Mouse (Mus musculus): ENCODE measurements around the gene Prickle4. TPM values are rescaled to one million over a fixed set of nuclear protein-coding genes. Genes with fewer than 3 reads are reported as not detected.
A peak's percentile ranks its signal among the peaks of the same experiment; 100 is the strongest.

Gene Prickle4
- polyA plus RNA-seq, 1 experiment from 2014 or later, result 0.42 TPM

DNA sequence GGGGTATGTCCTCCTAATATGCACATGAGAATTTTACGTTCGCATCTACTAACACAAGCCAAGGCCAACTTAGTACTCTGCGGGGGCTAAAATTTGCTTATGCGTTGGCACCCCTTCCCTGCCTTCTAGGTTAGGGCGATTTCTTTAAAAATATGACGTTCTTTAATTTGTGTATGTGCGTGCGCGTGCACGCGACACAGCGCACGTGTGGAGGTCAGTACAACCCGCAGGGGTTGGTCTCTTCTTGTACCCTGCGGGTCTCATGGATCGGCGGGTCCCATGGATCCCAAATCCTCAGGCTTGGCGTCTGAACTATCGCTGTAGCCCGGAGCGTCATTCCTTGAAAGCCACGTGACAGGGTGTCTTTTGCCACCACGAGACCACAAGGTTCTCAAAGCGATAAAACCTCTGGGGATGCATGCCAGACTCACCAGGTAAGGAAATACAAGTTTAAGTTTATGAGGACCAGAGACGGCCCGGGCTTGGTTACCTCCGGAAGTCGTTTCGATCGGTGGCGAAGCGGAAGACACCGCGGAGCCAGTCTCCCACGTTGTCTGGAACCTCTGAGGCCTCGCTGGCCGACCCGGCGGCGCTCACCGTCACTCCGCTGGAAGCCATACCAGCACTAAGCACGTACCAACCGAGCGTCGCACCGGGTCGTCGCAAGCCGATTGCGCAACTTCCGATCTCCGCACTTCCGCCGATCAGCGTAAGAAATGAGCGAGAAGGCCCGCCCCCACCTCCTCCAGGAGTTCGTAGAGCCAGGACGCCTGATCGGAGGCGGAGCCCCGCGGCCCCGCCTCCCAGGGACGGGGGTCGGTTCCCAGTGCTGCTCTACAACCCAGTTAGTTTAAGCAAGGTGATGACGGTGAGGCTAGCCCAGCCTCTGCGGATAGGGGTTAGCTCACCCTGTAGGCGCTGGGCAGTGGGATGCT, 6.9 kb downstream of the Prickle4 start:
- peak overlapping the region; percentile 87 for H3K27ac ChIP-seq
- peak overlapping the region; percentile 97 for H3K4me2 ChIP-seq
- H3K4me1 ChIP-seq, result peaks cover 12% of the 10 kb centered on the region
- ATAC-seq (ENCODE audit: insufficient read depth, low FRiP score, low read depth), result peak; percentile 91
- H3K9ac ChIP-seq, result peak overlapping the region; percentile 69
- peak overlapping the region; percentile 89 for H3K4me3 ChIP-seq (replicated peaks)
- H3K9me3 ChIP-seq, result no peaks in the 10 kb centered on the region
- under 1% methylated on average over 70 of the region's 70 CpGs for WGBS
- H3K36me3 ChIP-seq, result peaks cover 22% of the 10 kb centered on the region; the same call in 1 of the 2 replicates
- no peaks in the 10 kb centered on the region for H3K27me3 ChIP-seq (replicated peaks)

DNA sequence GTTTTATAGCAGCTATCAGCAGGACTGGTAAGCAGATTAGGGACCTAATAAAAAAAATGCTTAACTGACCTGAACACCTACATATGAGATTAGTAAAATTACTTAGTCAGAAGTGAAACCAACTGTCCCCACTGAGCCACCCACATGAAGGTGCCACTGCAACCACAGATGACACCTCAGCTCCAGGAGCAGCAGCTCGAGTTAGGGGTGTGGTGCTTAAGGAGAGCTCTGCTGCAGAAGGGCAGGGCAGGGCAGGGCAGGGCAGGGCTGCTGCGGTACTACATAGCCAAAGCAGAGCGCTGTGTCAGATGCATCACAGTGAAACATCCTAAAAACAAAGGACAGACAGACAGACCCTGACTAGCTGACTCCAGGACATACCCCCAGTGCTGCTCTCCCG, 11.7 kb downstream of the Prickle4 start:
- ATAC-seq (ENCODE audit: insufficient read depth, low FRiP score, low read depth), result no peak
- Histone ChIP-seq H3K9ac (no peak overlapping the region), H3K4me3 (replicated peaks) (no peak overlapping the region), H3K4me2 (no peak overlapping the region), H3K4me1 (peaks cover 7% of the 10 kb centered on the region), H3K36me3 (peaks cover 36% of the 10 kb centered on the region), H3K27me3 (replicated peaks) (no peaks in the 10 kb centered on the region), H3K27ac (no peak overlapping the region), H3K9me3 (no peaks in the 10 kb centered on the region)
- WGBS, result 74% methylated on average over 4 of the region's 4 CpGs

DNA sequence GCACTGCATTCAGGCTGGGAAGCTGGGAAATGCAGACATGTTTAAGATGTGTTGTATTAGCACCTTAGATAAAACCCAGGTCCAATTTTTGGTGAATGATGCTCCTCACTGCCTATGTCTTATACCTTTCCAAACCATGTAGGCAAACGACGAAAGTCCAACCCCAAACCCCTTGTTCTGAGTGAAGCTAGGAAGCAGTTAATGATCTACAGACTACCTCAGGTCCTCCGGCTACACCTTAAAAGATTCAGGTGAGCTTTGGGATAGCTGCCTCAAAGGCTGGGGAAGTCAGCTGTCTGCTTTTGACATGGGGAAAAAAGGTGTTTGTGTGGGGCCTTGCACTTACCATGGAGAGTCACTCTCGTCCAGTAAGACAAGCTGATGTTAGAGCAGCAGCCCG, 15.8 kb downstream of the Prickle4 start:
- Histone ChIP-seq H3K9ac (no peak overlapping the region), H3K4me1 (no peaks in the 10 kb centered on the region), H3K9me3 (no peaks in the 10 kb centered on the region), H3K4me2 (no peak overlapping the region), H3K36me3 (peaks cover 14% of the 10 kb centered on the region), H3K27ac (0 out of 2 replicates have a peak overlapping the region, but pooled peaks have one; percentile 18), H3K4me3 (replicated peaks) (no peak overlapping the region), H3K27me3 (replicated peaks) (no peaks in the 10 kb centered on the region)
- ATAC-seq (ENCODE audit: insufficient read depth, low FRiP score, low read depth), result no peak
- 69% methylated on average over 5 of the region's 5 CpGs for WGBS

DNA sequence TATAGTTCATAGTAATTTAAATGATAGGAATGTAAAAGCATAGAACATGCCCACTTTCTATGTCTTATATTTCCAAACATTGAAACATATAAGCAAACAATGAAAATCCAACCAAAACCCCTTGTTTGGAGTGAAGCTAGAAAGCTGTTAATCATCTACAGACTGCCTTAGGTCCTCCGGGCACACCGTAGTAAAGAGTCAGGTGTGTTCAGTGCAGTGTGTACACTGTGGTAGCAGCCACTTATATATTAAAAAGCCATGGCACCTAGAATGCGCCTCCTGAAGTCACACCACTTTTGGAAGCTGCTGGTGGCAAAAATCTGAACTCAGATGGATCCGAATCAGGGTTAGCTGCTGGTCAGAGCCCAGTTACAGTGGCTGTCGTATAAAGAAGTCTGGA, 16.3 kb downstream of the Prickle4 start:
- Histone ChIP-seq H3K4me3 (replicated peaks) (no peak overlapping the region), H3K4me2 (no peak overlapping the region), H3K4me1 (no peaks in the 10 kb centered on the region), H3K9ac (no peak overlapping the region), H3K36me3 (peaks cover 14% of the 10 kb centered on the region), H3K9me3 (no peaks in the 10 kb centered on the region), H3K27me3 (replicated peaks) (no peaks in the 10 kb centered on the region), H3K27ac (0 out of 2 replicates have a peak overlapping the region, but pooled peaks have one; percentile 18)
- 69% methylated on average over 5 of the region's 5 CpGs for WGBS
- 0 out of 2 replicates have a peak, but pooled peaks have one; percentile 60 for ATAC-seq (ENCODE audit: insufficient read depth, low FRiP score, low read depth)

DNA sequence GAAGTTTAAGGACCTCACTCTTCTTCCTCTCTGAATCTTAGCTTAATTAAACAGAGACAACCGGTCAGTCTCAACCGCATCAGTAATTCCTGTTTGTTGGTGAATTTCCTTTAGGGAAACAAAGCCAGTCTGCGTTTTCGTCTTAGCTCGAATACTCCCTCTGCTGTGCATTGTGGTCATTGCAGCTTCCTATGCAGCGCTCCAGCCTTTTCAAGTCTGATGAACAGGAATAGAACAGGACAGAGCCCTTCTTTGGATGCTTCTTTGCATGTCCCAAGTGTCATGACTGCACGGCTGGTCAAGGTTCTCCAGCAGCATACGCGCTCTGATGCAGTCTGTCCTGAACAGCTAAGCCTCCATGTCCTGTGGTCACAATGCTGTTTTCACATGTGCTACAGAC, 18.0 kb downstream of the Prickle4 start:
- WGBS, result 23% methylated on average over 9 of the region's 9 CpGs
- H3K27me3 ChIP-seq (replicated peaks), result no peaks in the 10 kb centered on the region
- H3K9ac ChIP-seq, result no peak overlapping the region
- no peak overlapping the region for H3K4me3 ChIP-seq (replicated peaks)
- no peak for ATAC-seq (ENCODE audit: insufficient read depth, low FRiP score, low read depth)
- no peak overlapping the region for H3K27ac ChIP-seq
- no peaks in the 10 kb centered on the region for H3K9me3 ChIP-seq
- peaks cover 9% of the 10 kb centered on the region for H3K36me3 ChIP-seq
- H3K4me2 ChIP-seq, result no peak overlapping the region
- H3K4me1 ChIP-seq, result peaks cover 8% of the 10 kb centered on the region

DNA sequence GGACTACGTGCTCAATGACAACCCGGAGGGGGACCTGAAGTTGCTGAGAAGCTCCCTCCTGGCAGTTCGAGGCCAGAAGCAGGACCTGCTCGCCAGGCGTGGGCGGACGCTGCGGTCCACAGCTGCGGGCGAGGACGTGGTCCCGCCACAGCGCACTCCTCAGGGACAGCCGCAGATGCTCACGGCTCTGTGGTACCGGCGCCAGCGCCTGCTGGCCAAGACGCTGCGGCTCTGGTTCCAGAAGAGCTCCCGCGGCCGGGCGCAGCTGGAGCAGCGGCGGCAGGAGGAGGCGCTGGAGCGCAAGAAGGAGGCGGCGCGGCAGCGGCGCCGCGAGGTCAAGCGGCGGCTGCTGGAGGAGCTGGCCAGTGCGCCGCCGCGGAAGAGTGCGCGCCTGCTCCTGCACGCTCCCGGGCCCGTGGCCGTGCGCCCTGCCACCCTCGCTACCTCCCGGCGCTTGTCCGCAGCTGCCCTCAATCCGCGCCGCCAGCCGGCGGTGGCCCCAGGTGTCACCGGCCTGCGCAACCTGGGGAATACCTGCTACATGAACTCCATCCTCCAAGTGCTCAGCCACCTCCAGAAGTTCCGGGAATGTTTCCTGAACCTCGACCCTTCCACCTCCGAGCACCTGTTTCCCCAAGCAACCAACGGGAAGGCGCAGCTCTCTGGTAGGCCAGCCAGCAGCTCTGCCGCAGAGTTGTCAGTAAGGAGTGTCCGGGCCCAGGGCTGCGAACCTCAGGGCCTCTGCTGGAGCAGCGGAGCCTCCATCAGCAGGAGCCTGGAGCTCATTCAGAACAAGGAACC, 22.0 kb downstream of the Prickle4 start:
- Histone ChIP-seq H3K27ac (no peak overlapping the region; the same call in 1 of the 2 replicates), H3K36me3 (no peaks in the 10 kb centered on the region), H3K4me1 (peaks cover 8% of the 10 kb centered on the region), H3K9ac (no peak overlapping the region), H3K4me2 (peak overlapping the region; percentile 89), H3K27me3 (replicated peaks) (no peaks in the 10 kb centered on the region), H3K9me3 (no peaks in the 10 kb centered on the region), H3K4me3 (replicated peaks) (peak overlapping the region; percentile 44)
- ATAC-seq (ENCODE audit: insufficient read depth, low FRiP score, low read depth), result peak; percentile 78; the same call in 1 of the 2 replicates
- 7% methylated on average over 67 of the region's 68 CpGs for WGBS

DNA sequence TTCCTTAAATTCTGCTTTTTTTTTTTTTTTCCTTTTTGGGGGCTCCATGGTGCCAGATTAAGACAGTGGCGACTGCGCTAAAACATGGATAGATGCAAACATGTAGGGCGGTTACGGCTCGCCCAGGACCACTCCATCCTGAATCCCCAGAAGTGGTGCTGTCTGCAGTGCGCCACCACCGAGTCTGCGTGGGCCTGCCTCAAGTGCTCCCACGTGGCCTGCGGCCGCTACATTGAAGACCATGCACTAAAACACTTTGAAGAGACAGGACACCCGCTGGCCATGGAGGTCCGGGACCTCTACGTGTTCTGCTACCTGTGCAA, 22.6 kb downstream of the Prickle4 start:
- Histone ChIP-seq H3K27ac (no peak overlapping the region), H3K4me2 (peak overlapping the region; percentile 89), H3K4me1 (peaks cover 8% of the 10 kb centered on the region), H3K27me3 (replicated peaks) (no peaks in the 10 kb centered on the region), H3K4me3 (replicated peaks) (peak overlapping the region; percentile 44), H3K9ac (no peak overlapping the region), H3K9me3 (no peaks in the 10 kb centered on the region), H3K36me3 (no peaks in the 10 kb centered on the region)
- 0 out of 2 replicates have a peak, but pooled peaks have one; percentile 27 for ATAC-seq (ENCODE audit: insufficient read depth, low FRiP score, low read depth)
- WGBS, result 29% methylated on average over 14 of the region's 14 CpGs

DNA sequence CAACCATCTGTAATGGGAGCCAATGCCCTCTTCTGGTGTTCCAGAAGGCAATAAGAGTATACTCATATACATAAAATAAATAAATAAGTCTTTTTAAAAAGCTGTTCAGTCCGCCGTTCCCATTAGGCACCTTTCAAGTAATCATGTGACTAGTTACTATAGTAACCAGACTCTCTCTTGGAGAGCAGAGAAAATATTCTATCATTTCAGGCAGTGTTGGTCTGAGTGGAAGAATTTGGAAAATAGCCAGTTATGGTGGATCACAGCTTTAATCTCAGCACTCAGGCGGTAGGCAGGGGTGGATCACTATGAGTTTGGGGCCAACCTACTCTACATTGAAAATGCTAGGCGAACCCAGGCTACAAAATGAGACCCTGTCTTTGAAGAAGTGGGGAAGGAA, 25.4 kb downstream of the Prickle4 start:
- ATAC-seq (ENCODE audit: insufficient read depth, low FRiP score, low read depth), result no peak
- no peaks in the 10 kb centered on the region for H3K36me3 ChIP-seq
- H3K4me3 ChIP-seq (replicated peaks), result no peak overlapping the region
- no peaks in the 10 kb centered on the region for H3K27me3 ChIP-seq (replicated peaks)
- peaks cover 8% of the 10 kb centered on the region for H3K4me1 ChIP-seq
- H3K9me3 ChIP-seq, result no peaks in the 10 kb centered on the region
- no peak overlapping the region for H3K4me2 ChIP-seq
- 58% methylated on average over 4 of the region's 4 CpGs for WGBS
- no peak overlapping the region for H3K9ac ChIP-seq
- no peak overlapping the region for H3K27ac ChIP-seq

DNA sequence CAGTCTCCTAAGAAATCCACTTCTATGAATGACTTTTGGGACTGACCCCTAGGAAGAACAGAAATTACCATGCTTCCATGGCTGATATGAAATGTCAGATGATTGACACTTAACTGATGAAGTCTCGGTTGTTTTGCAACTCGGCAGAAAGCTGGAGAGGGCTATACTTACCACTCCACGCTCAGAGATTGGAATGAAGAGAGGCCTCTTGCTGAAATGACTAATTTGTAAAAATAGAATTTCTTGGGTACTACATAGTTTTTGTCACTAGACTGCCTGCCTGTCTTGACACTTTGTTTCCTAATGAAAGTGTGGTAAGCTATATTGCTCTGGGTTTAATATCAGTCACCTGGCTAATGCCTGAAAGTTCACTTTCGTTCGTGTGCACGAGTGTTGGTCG, 30.1 kb downstream of the Prickle4 start:
- Histone ChIP-seq H3K9ac (no peak overlapping the region), H3K4me3 (replicated peaks) (no peak overlapping the region), H3K27ac (no peak overlapping the region), H3K36me3 (no peaks in the 10 kb centered on the region), H3K4me2 (no peak overlapping the region), H3K4me1 (no peaks in the 10 kb centered on the region), H3K9me3 (no peaks in the 10 kb centered on the region), H3K27me3 (replicated peaks) (no peaks in the 10 kb centered on the region)
- ATAC-seq (ENCODE audit: insufficient read depth, low FRiP score, low read depth), result no peak
- WGBS, result 83% methylated on average over 7 of the region's 7 CpGs

DNA sequence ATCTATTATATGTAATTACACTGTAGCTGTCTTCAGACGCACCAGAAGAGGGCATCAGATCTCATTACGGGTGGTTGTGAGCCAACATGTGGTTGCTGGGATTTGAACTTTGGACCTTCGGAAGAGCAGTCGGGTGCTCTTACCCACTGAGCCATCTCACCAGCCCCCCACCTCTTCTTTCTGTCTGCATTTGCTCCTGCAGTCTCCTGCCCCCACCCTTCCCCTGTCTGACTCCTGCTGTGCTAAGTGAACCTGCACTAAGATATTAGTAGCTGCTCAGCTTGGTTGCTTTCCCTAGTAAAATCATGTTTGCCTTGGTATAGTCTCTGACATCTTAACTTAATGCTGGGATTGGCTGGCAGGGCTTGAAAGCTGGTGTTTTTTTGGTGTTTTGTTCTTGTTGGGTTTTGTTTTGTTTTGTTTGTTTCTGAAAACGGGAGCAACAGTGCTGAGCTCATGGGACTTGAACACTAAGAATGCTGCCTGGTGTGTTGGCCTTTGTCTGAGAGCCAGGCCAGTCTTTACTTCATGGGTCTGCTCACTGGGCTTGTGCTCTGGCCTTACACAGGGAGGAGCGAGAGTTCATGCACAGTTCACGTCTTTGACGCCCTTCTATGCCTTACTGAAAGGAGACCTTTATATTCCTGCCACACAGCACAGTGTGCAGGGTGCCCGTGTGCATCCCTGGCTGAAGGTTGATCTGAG, 31.4 kb downstream of the Prickle4 start:
- WGBS, result 69% methylated on average over 9 of the region's 9 CpGs
- Histone ChIP-seq H3K9me3 (no peaks in the 10 kb centered on the region), H3K4me3 (replicated peaks) (no peak overlapping the region), H3K9ac (no peak overlapping the region), H3K27ac (no peak overlapping the region), H3K4me1 (no peaks in the 10 kb centered on the region), H3K36me3 (no peaks in the 10 kb centered on the region), H3K4me2 (no peak overlapping the region), H3K27me3 (replicated peaks) (no peaks in the 10 kb centered on the region)
- ATAC-seq (ENCODE audit: insufficient read depth, low FRiP score, low read depth), result 0 out of 2 replicates have a peak, but pooled peaks have one; percentile 35

DNA sequence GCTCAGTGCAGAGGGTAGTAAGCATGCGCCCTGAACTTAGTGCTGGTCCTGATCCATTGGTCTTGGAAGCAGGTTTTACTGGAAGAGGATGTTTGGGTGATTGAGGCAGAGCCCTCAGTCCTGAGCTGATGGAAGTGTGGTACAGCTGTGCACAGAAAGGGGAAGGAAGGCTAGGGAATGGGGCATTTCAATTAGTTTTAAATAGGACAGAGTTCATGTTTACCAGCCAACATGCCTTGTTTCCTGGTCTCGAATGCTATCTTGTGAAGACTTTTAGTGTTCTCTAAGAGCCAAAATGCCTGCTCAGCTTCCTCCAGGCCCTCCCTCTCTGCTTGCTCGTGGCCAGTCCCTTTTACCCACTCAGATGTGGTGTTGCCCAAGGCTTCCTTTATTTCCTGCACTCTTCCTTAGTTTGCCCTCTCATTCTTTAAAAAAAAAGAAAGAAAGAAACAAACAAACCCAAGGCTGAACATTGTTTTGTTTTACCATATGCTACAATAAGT, 35.7 kb downstream of the Prickle4 start:
- no peak for ATAC-seq (ENCODE audit: insufficient read depth, low FRiP score, low read depth)
- Histone ChIP-seq H3K27ac (no peak overlapping the region), H3K27me3 (replicated peaks) (no peaks in the 10 kb centered on the region), H3K9me3 (no peaks in the 10 kb centered on the region), H3K4me1 (no peaks in the 10 kb centered on the region), H3K9ac (no peak overlapping the region), H3K4me3 (replicated peaks) (no peak overlapping the region), H3K36me3 (no peaks in the 10 kb centered on the region), H3K4me2 (no peak overlapping the region)
- 67% methylated on average over 3 of the region's 3 CpGs for WGBS
